Mouse (Mus musculus): ENCODE results near the gene Teddm3.
"Not testable (repeated sequence)": the region's sequence is repeated elsewhere in the genome, so short reads cannot be mapped to it uniquely, and the experiment has no call there.

Teddm3 gene

DNA sequence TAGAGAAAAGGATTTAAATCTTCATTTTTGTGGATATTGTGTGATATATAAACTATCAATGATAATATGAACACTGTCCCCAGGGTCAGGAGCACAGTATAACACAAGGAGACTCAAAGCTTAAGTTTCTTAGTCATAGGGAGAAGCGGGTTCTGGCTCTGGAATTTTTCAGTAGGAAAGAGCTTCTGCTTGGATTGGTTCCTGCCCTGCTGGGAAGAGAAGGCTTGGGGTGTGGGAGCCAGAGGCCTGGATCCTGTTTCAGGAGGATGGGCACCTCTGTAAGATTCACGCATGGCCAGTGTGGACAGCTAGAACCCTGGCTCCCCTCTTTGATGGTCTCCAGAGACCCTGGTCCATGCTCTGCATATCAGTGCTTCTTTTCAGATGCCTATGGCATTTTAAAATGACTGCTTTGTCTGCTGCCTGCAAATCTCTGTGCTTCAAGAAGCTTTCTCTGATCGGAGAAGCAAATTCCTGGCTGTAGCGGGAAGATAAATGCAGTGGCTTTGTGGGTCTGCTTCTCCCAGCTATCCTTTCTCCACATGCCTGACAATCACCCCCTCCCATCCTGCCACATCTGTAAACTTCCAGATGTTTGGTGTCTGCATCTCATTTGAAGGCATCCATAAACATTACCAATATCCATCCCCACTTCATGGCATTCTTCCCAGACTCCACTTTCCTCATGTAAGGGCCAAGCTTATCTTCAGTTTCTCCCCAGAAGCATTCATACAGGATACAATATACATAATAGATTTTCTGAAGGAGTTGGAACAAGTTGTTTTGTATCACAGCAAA lies 2.0 kb downstream of the Teddm3 start:
- in situ Hi-C loops (cut with MboI, MseI): loop anchor here (10.0 kb wide), 1 partner anchor 227 kb away; no protein-coding TSS in a partner anchor

- in situ Hi-C loops (cut with MboI, MseI): loop anchor here (10.0 kb wide), 1 partner anchor 225 kb away; no protein-coding TSS in a partner anchor
Observed at GRCm38 (mm10) chr16:21149896-21150295, 3.9 kb downstream of the Teddm3 start.

DNA sequence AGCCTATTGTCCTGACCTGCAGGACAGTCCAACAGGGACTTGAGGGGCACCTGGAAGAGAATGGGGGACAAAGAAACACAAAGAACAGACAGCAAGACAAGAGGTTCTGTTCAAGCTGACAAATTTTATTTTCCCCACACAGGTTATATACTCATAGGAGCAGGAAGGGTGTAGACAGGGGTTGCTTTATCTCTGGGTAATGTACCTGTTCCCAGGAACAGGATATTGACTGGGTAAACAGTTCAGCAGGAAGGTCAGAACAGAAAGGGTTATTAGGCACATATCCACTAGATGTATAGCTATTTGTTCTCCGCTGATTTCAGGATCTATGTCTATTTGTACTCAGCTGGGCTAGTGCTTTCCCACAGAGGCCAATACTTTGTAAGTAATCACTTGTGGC lies 5.3 kb downstream of the Teddm3 start:
- in situ Hi-C loops (cut with MboI, MseI): not testable (repeated sequence)

DNA sequence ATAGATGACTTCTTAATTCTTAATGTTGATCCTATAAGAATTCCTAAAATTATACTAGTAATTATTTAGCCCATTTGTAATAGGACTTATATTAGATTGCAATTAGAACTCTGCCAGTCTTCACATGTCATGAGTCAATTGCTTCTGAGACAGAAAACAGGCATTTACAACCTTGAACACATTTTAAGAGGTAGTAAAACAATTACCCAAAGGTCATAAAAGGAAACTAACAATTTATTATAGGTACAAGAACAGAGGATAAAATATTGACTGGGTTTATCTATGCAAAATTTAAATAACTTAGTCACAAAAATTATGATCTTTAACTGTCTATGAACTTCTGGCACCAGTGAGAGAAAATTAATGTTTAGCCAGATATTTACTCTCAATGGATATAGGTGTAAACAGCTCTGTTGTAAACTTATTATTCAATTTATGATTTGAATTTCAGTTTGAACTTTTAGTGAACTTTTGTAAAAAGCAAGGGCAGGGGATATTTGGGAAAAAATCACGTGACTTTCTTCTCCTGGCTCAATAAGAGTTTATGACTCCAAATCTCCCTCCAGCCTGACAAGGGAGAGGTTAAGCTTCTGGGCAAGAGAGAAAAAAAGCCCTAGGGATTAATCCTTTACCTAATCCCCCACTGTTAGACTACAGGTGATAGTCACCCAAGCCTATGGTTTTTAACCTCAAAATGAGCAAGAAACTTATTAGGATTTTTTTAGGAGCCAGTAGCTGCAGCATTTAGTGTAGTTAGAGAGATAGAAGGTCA lies 17.3 kb downstream of the Teddm3 start:
- in situ Hi-C loops (cut with MboI, MseI): loop anchor here (5.0 kb wide), 1 partner anchor 199 kb away; no protein-coding TSS in a partner anchor

DNA sequence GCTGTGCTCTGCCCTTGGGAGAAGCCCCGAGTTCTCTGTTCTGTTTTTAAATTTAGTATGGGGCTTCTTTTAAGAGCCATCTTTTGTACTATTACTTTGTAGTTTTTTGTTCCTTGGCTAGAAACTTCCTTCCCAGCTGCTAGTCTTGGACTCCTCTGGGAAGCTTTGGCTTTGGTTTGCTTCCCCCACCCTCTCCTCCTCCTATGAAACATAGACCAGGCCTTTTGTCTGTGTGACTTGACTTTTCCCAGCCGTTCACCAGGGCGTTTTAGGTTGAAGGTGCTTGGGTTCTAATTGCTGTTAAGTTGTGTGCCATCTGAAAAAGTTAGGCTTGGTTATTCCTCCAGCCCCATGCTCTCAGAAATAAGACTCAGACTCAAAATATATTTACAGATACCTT lies 26.1 kb downstream of the Teddm3 start:
- in situ Hi-C loops (cut with MboI, MseI): not testable (repeated sequence)

DNA sequence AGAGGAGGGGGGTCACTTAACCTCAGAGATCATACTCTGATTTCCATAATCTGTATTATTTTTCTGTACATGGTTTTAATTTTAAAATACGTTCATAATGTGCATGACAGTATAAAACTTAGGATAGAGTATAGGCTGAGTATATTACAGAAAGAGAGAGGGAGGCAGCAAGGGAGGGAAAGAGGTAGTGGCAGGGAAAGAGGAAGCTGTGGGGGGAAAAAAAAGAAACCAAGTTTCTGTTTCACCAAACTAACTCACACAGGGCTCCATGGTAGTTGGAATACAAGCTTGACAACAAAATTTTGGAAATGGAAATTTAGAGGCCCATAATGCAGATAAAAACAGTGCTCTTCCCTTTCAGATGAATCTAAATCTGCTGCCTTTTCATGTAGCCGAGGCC lies 31.0 kb downstream of the Teddm3 start:
- in situ Hi-C loops (cut with MboI, MseI): not testable (repeated sequence)

DNA sequence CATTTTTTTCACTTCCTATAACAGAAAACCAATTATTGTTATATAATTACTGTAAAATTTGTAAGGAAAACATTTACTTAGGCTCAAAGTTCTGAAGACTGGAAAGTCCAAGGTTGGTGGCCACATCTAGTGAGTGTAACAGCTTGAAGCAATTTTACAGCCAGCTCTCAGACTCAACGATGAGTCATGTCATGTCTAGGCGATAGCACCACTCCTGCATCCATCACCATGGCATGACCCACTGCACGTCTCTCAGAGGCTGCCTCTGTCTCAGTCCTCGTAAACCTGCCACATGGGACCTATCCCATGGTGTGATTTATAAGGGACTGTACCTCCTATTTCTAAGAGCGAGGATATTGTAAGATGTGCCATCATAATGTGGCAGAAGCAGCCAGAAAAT lies 37.7 kb downstream of the Teddm3 start:
- in situ Hi-C loops (cut with MboI, MseI): no loop called here

- in situ Hi-C loops (cut with MboI, MseI): no loop called here
Observed at GRCm38 (mm10) chr16:21109473-21109872, 44.3 kb downstream of the Teddm3 start.

Measured in regulatory T cell (primary cell).